Mouse (Mus musculus) cerebellum, postnatal 36 days (tissue): ENCODE data around the gene Ngf.

Experiments used
- DNase-seq, 2 experiments: peaks; one replicate each; pipeline ENCODE4 v3.0.0; 2021 to 2022; ENCODE audit warnings: mixed read lengths in 2 of 2

The Ngf gene

DNA sequence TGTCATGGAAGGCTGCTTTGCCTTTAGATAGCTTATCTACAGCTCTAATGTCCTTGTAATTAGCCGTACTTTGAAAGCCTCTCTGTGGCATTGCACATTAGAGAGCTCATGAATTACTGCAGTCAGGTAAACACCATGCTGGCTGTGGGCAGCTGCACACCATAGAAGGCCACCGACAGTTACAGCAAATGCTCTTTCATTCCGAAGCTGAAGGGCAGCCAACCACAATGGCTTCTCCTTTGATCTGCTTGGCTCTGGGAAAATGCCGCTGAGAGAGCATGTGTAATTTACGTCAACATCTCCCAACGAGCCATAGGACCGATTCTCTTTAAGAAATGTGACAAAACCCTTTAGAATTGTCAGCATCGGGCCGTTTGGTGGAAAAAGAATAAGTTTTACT is 38.7 kb downstream of the Ngf start:
- no peak for DNase-seq

DNA sequence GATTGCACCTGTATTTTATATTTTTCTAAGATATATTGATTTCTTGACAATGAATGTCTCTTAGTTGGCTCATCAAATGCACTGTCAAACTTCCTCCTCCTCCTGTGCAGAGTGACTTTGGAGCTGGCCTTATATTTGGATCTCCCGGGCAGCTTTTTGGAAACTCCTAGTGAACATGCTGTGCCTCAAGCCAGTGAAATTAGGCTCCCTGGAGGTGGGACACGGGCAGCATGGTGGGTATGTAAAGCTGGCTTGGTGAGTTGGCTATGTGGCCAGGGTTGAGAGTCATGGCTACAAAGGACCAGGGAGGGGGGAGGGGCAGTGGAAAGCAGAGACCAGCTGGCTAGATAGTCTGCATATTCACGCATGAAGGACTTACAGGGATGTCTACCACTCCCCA is 39.9 kb downstream of the Ngf start:
- DNase-seq: no peak

DNA sequence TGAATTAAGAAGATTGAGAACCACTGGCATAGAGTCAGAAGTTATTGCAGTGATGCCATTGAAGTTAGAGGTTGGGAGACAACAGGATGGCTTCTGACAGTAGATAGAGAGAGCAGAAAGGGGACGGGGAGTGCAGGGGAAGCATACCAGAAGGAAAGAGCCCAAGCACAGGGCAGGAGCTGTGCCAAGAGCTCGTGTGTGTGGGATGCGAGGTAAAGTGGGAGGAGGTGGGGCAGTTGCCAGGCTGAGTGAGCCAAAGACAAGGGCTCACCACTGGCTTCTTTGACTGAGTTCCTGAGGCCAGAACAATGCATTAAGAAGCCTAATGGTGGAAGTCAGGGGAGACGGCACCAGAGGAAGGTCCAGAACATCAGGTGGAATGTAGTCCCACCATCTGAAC is 47.2 kb downstream of the Ngf start:
- DNase-seq: no peak

DNA sequence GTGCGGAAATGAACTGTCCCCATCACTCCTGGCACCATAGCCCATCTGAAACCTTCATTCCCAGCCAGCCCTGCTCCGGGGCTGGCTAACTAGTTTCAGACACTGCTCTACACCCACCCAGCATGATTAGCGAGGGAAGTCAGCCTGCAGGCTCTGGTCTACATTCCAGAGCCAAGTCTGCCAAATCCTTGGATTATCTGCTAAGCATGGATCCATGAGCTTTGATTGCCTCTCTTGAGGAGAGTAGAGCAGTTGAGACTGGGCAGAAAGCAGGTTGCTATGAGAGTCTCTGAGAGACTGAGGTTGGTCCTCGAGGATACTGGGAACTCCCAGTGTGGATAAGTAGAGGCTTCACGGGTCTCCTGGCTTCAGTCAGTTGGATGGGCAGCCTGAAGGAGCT is 51.3 kb downstream of the Ngf start:
- DNase-seq: no peak

DNA sequence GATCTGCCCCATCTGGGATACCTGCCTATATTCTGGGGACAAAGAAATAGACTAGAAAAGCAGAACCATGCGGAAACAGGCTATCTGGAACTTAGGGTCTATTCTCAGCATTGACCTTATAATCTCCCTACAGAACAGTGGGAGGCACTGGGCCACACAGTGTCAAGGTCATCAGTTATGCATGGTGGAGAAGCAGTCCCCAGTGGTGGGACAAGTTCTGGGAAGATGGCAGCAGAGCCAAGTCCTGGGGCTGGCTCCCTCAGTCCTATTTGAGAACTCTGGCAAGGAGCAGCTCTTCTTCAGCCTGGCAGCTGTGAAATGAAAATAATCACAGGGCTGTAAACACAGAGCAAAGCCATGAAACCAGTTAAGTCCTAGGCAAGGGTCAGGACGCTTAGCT is 54.0 kb downstream of the Ngf start:
- DNase-seq: no peak

DNA sequence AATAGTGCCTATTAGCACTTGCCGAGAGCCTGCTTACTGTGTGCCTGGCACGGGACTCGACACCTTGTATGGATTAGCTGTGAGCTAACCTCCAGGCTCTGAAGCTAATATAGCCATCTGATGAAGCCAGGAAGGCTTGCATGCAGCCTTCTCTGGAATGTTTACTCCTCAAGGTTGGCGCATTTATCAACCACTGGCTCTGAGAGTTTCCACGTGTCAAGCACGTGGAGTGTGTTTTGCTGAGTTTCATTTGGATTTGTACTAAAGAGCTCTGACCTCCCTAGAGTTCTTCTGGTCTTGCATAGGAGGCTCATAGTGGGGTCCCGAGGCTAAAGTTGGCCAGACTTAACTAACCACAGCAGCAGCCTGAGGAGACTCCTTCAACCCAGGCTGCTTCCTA is 55.2 kb downstream of the Ngf start:
- no peak for DNase-seq

DNA sequence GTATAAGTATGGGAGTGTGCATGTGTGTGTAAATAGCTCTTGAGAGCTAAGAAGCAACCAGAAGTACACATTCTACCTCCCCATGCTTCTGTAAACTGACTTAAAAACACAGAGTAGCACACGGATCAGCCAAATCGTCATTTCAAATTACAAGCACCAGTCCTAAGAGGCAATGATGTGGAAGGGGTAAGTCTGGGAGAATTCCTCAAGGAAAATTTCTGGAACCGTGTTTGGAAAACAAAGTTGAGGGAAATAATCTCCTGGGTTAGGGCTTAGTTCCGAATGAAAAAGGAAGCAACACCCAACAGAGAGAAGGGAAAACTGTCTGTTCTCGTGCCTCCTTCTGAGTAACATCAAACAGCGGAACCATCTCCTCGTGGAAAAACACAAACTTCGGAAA is 56.1 kb downstream of the Ngf start:
- no peak for DNase-seq

DNA sequence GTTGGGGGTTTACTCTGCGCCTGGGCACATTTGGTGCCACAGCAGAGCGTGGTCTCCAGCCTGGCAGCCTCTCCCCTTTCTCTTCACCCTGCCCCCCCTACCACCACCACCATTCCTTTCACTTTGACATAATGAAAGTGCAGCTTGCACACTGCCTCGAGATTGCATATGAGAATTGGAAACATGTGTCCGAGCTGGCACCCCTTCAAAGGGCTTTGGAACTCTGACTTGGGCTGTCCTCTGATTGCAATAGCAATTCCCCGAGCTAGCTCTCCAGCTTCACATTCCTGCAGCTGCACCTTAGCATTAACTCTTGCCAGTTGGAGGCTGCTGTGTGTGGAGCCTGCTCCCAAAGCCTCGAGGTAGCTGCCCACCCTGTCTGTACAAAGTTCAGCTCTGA is 56.8 kb downstream of the Ngf start:
- DNase-seq: no peak

DNA sequence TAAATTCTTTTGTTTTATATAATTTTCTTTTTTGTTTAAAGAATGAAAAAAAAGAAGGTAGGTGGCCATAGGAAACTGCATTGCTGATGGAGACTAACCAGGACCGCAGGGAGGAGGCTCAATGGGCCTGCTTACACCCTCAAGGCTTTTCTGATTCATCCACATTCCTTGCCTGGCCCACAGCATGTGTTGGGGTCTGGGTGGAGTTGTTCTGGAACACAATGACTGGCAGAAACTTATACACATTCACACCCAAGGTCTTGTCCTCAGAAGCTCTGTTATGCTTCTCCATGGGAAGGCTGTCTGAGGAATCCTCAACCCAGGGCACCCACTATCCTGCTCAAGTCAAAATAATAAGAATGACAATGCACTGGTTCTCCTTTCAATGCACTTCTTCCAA is 65.0 kb downstream of the Ngf start:
- no peak for DNase-seq

DNA sequence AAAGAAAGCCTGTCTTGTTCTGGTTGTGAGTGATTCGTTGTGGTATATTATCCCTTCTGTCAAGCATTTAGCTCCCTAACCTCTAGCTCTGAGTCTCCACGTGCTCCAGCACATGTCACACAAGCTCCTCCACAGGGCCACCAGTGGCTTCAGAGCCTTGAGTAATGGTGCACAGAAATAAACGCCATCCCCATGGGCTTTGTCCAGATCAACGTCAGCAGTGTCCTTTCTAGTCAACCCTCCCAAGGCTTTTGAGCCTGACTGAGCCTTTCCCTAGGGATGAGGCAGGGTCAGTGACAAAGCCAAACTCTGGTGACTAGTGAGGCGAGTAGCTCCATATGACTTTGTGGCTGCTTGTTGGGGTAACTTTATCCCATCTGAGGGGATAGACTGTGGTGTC is 73.9 kb downstream of the Ngf start:
- DNase-seq: no peak

DNA sequence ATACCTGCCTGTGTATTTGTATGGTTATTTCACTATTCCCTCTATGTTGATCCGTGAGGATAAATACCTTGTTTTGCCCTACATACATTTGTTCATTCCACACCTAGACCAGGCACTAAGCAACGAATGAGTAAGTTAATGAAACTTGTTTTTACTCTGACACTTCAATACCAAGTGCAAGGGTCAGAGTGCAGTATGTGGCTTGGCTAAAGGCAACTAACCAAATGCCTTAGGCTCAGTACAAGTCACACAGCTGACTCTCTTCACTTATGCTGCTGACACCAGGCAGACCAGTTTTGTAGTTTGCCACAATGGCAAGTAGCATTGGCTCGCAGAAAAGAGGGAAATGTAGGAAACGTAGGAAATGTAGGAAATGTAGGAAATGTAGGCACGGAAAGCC is 77.8 kb downstream of the Ngf start:
- no peak for DNase-seq

DNA sequence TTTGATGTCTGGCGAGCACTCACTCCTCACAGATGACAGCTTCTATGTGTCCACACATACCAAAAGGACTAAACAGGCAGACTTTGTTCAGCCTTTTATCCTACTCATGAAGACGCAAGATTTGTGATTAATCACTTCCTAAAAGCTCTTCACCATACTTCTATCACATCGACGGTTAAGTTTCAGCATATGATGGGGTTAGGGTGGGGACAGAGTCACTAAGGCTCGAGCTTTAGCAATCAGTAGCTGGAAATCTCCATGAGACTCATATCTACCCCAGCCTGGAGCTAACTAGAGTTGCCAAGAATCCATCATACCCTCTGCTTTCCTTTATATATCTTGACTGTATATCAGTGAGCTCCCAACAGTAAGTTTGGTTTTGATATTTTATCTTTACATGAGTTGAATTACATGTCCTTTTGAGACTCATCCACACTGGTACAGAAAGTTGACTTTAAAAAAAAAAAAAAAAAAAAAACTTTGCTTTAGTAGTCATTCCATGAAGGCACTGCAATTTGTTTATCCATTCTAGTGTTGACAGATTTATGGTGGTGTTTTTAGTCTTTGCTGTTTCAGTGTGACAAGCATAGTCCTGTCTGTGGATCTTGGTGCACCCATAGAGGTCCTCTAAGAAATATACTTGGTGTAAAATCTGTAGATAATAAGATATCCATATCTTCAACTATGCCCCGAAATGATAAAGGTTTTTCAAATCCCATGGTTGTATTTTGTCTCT is 84.4 kb downstream of the Ngf start:
- no peak for DNase-seq

DNA sequence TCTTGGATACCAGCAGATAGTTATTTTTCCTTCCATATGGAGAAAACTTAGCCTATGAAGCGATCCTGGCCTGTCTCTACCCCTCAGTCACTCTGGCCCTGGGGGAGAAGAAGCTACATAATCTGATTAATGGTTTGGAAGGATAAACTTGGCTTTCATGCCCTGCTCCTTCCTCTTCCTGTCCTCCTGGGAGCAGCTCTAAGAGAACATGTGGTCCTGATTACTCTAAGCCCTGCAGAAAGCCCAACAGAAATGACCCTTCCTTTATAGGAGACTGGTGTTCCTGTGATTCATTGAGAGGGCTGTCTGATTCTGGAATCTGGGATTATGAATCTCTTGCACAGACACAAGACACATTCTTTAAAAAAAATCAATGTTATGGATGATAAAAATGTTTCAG is 86.4 kb downstream of the Ngf start:
- DNase-seq: no peak

DNA sequence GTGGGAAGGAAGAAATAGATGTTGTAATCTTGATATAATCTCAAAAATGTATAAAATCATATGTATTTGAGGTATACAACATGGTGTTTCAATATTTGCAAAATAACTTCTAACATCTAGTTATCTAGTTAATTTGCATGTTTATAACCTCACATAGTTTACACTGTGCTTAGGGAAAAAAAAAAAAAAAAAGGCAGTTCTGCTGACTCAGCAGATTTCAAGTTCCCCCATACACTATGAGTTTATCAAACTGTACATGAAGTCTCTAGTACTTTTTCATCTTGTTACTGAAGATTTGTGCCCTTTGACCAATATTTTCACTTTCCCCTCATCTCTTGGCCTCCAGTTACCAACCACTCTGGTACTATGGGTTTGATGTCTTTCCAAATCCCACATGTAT is 86.9 kb downstream of the Ngf start:
- no peak for DNase-seq
